Comparison of ENCODE assay signal across 7 mouse cellular contexts in genomic region chr1:52500314-52500981, GRCm38 (mm10). TPM values are rescaled to one million over a fixed set of nuclear protein-coding genes. Genes with fewer than 3 reads are reported as not detected.
A peak's percentile ranks its signal among the peaks of the same experiment; 100 is the strongest.
DNase-seq lines count a peak whose midpoint lies in the region; ATAC-seq lines count a peak whose summit lies in the region.

Nab1 (minus strand) TSS chr1:52500679.

- peak within 1 kb of the TSS; percentile 81 for H3K4me3 ChIP-seq in embryonic facial prominence, embryonic 10.5 days
- peak within 1 kb of the TSS; percentile 85 for H3K4me3 ChIP-seq in limb, embryonic 13.5 days
- H3K4me3 ChIP-seq in midbrain, embryonic 15.5 days = peak within 1 kb of the TSS; percentile 66

- WGBS in embryonic facial prominence, embryonic 10.5 days = under 1% methylated on average over 60 of the region's 80 CpGs
- WGBS in limb, embryonic 13.5 days = under 1% methylated on average over 27 of the region's 80 CpGs
- 2% methylated on average over 41 of the region's 80 CpGs for WGBS in midbrain, embryonic 15.5 days

- peak within 1 kb of the TSS; percentile 89 for H3K9ac ChIP-seq in limb, embryonic 13.5 days
- peak within 1 kb of the TSS; percentile 66 for H3K9ac ChIP-seq in midbrain, embryonic 15.5 days

- H3K9me3 ChIP-seq in embryonic facial prominence, embryonic 10.5 days = no peaks in the 10 kb centered on the region
- no peaks in the 10 kb centered on the region for H3K9me3 ChIP-seq in limb, embryonic 13.5 days
- H3K9me3 ChIP-seq in midbrain, embryonic 15.5 days = no peaks in the 10 kb centered on the region

- peak; percentile 92 for DNase-seq in adrenal gland, postnatal 14 days
- peak; percentile 70 for DNase-seq in embryonic facial prominence, embryonic 10.5 days (ENCODE audit: low spot score)
- DNase-seq in heart, adult 11 months = peak; percentile 99
- DNase-seq in kidney, adult 18-20 months = peak; percentile 78
- peak; percentile 75 to 78 for DNase-seq in spleen, adult 18-20 months

- H3K27me3 ChIP-seq in embryonic facial prominence, embryonic 10.5 days (replicated peaks; ENCODE audit: low read depth, poor library complexity, severe bottlenecking) = peaks cover 16% of the 10 kb centered on the region
- H3K27me3 ChIP-seq in limb, embryonic 13.5 days = no peaks in the 10 kb centered on the region
- no peaks in the 10 kb centered on the region for H3K27me3 ChIP-seq in midbrain, embryonic 15.5 days (replicated peaks)

- H3K4me1 ChIP-seq in embryonic facial prominence, embryonic 10.5 days = peaks cover 4% of the 10 kb centered on the region; the same call in 1 of the 2 replicates
- peaks cover 19% of the 10 kb centered on the region for H3K4me1 ChIP-seq in limb, embryonic 13.5 days
- peaks cover 13% of the 10 kb centered on the region for H3K4me1 ChIP-seq in midbrain, embryonic 15.5 days

- ATAC-seq in limb, embryonic 13.5 days (ENCODE audit: low FRiP score, low read depth) = peak; percentile 87
- peak; percentile 92 for ATAC-seq in midbrain, embryonic 15.5 days (replicated peaks)

- H3K4me2 ChIP-seq in limb, embryonic 13.5 days (replicated peaks) = peak within 1 kb of the TSS; percentile 77
- peak within 1 kb of the TSS; percentile 81 for H3K4me2 ChIP-seq in midbrain, embryonic 15.5 days

- peak within 1 kb of the TSS; percentile 87 for H3K27ac ChIP-seq in embryonic facial prominence, embryonic 10.5 days (replicated peaks)
- H3K27ac ChIP-seq in limb, embryonic 13.5 days = peak within 1 kb of the TSS; percentile 79
- H3K27ac ChIP-seq in midbrain, embryonic 15.5 days = peak within 1 kb of the TSS; percentile 51

- no peaks in the 10 kb centered on the region for H3K36me3 ChIP-seq in embryonic facial prominence, embryonic 10.5 days (replicated peaks)
- H3K36me3 ChIP-seq in limb, embryonic 13.5 days = no peaks in the 10 kb centered on the region
- no peaks in the 10 kb centered on the region for H3K36me3 ChIP-seq in midbrain, embryonic 15.5 days (replicated peaks)

RNA-seq across cellular contexts. Expression of gene Nab1, which starts in this region (rescaled TPM):
- 52.5 and 58.7 TPM in 2 replicates for total RNA-seq in adrenal gland, postnatal 14 days (2021)
- 4.5 TPM in 2 replicates for polyA plus RNA-seq in embryonic facial prominence, embryonic 10.5 days (2016; fragmentation: Nextera tagmentation; extraction: Ambion mirVana)
- 10.7 and 12.2 TPM in 2 replicates for polyA plus RNA-seq in limb, embryonic 13.5 days (2015; fragmentation: Nextera tagmentation; extraction: Ambion mirVana)
- 7.4 and 7.7 TPM in 2 replicates for polyA plus RNA-seq in midbrain, embryonic 15.5 days (2015; fragmentation: Nextera tagmentation; extraction: Ambion mirVana)

Comparison
In these comparisons a context has a peak if more than half of its experiments do, and no peak if none do; other contexts are left out.
1. Peak in every context shown above with its lines: DNase-seq, ATAC-seq, H3K4me3 ChIP-seq and H3K27ac ChIP-seq.